Mouse (Mus musculus): ENCODE measurements around the gene Erich3.

Erich3 gene

DNA sequence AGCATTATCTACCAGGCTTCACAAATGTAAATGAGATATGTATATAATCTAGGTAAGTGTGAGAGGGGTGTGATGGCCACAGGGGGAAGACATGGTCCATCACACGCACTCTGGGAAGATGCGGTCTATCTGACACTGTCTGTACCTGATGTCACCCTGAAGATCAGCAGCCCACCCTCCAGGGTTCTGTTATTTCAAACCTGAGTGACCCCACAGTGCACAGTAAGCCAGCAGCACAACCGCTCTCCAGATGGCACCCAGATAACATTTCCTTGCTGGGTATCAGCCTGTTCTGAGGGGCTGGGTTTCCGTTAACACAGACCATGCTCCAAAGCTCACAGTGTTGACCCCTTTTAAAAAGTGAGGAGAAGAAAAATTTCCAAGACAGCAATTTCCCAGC is 102.7 kb downstream of the Erich3 start:
- no peak for DNase-seq (ENCODE audit: low read depth, low spot score)

DNA sequence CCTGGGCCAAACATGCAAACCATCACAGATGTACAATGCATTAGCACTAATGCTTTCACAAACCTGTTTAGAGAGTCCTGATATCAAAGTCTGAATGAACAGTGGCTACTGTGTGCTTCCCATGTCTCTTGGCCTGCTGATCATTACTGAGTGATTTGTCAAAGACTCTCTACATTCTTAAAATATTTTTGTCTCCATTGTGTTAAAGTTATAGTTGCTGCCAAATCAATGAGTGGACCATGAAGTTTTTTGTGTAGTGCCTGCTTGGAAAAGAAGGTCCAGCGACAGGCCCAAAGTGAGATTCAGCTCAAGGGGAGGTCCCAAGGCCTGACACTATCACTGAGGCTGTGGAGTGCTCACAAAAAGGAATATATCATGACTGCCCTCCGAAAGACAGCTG is 108.0 kb downstream of the Erich3 start:
- DNase-seq (ENCODE audit: low read depth, low spot score), result no peak

DNA sequence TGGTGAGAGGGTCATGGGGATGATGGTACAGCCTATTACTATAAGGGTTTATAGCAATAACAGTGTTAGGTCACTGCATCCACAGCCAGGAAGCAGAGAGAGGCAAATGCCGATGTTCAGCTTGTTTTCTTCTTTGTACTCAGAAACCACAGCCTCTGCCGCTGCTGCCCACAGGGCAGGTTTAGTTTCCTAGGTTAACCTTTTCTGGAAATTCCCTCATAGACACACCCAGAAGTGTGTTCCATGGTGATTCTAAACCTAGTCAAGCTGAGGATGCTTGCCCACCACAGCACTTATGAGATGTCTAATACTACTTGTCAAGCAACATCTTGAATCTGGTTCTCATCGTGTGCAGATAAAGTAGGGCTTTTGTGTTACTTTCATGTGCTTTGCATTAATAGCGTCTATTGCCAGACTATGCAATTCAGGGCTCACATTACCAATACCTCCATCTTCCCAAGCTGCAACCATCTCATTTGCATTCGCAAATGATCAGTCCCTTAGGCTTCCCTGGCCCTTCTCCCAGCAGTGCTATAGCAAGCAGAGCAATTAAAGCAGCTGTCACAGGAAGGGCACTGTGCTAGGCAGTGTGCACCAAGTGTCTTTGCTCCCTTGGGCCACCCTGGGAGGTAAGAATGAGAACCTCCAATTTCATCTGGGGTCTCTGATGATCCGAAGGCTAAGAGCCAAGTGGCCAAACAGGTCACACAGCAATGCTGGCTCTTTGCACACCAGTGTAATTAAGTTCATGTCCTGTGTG is 115.4 kb downstream of the Erich3 start:
- no peak for DNase-seq (ENCODE audit: low read depth, low spot score)

DNA sequence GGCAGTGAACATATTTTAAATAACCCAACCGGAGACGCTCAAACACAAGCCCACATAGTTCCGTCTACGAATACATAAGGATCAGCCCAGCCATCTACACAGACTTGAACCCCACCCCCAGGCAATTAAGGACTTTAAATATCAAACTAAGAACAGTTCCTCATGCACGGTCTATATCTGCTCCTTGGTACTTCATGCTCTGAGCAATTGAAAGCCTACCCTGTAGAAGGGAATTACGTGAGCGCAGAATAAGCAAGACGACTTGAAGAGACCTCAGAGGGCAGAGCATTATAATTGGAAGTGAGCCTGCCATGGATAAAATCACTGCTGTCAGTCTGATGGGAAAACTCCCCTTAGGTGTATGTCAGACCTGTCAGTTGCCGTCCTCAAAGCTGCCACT is 122.7 kb downstream of the Erich3 start:
- DNase-seq (ENCODE audit: low read depth, low spot score), result no peak

DNA sequence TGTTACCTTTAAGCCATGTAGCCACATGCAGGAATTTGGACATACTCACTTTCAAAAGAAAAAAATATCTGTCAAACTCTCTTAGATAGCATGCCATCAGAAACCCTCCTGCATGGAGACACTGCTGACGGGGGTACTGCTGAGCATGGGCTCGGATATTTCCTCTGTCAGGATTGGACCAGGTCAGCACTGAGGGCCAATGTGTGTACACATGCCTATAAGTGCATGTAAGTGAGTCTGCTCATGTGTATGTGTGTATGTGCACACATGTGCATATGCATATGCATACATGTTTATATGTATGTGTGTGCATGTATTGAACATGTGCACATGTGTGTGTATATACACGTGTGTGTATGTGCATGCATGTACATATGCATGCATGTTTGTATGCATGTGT is 124.0 kb downstream of the Erich3 start:
- DNase-seq (ENCODE audit: low read depth, low spot score), result no peak

DNA sequence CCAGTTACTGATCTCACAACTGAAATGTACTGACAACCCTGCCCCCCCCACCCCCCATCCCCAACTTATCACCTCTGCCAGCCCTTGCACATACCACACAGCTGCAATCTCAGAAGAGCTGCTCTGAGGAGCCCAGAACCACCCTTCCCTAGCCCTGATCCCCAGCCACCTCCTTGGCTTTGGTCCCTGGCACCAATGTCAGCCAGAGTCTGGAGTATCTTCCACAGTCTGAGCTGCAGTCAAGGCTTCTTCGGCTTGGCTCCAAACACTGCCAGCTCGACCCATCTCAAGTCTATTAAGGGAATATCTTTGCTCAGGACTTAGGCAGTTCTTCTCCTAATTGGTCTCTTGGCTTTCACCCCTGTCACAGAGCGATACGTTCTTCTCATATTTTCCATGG is 129.9 kb downstream of the Erich3 start:
- DNase-seq (ENCODE audit: low read depth, low spot score), result no peak

DNA sequence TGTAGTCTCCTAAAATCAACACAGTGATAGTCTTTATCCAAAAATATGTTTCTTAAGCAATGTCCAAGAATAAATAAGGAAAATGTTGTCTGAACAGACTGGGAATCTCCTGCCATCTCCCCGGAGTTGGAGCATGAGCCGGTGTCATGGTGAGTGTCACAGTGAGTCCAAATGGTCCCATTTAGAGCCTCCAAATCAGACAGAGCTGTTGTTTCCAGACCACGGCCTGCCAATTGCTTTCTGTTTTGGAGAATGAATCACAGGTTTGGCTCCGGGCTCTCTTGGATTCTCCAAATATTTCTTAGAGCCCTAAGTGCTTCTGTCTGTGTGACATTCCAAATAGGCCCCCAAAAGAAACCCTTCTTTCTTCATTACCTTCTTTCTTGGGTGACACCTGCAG is 135.1 kb downstream of the Erich3 start:
- no peak for DNase-seq (ENCODE audit: low read depth, low spot score)

DNA sequence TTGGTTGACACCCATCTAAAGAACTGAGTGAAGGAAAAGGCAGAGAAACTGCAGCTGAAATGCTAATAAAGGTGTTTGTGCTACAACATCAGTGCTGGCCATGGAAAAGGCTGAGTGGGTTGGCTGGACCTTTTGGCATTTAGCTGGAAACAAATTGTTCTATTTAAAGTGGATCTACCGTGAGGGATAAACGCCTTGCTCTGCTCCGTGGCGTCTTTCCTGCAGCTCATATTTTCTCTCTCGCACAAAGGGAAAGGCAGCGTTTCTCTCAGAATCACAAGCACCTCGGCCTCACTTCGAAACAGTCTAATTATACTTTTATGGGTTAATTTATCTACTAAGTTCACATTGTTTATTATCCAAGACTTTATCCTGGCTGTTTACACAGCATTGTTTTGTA is 136.8 kb downstream of the Erich3 start:
- DNase-seq (ENCODE audit: low read depth, low spot score), result no peak

DNA sequence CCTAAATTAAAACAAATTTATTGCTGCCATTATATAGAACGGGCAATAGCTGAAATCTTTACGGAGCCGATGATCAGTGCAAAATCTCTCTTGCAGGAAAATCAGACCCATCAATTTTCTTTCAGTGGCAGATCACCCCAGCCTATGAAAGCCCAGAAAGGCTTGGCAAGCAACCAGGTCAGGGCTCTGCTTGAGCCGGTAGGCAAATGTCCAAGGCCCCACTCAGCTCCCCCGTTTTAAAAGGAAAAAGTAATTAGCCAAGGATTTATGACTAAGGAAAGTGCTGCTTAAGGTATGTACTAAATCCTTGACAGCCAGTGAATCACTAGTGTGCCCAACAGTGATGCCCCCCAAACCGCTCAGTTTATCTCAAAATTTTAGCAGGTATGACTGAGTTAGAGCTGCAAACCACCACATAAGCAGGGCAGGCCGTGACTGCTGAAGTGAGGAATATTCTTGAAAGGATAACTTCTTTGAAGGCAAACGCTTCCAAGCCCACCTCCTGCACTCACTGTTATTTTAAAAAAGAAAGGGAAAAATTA is 137.3 kb downstream of the Erich3 start:
- DNase-seq (ENCODE audit: low read depth, low spot score), result no peak

DNA sequence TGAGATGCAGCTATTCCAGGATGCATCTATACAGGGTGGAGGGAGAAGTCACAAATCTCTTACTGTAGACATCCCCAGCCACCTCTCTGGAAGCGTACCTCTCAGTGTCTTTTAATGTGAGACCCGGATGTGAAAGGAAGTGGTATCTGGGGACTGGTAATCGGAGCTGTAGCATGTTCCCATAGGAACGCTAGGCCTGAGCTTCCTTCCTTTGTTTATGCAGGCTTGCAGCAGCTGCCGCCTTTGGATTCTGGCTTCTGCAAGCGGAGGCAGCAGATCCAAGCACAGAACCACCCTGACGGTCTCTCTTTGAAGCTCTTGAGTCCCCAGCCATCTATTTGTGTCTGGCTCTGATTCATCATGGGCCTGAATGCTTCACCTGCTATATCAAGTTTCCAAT is 143.0 kb downstream of the Erich3 start:
- no peak for DNase-seq (ENCODE audit: low read depth, low spot score)

DNA sequence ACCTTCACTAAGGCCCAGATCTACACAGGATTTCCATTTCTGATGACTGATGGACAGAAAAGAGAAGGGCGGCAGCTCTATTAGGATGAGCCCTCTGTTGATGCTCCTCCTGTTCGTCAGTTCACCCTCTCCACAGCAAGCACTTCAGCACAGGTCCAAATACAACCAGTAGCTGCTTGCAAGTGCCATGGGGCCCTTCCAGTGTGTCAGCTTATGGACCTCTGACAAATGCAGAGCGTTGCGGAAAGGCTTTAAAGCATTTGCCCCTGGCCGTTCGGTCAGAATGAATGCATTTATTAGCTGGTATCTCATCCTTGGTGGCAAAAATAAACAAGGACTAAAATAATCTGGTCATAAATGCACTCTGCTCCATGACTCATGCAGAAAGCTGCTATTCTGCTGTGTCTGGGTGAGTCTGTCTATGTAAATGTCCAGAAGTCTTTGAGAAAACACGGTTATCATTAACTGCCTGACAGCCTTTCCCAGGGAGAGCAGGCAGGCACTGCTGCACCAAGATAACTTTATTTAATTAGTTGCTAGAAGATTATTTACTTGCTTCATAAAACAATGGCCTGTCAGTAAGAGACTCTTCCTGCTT is 146.7 kb downstream of the Erich3 start:
- DNase-seq (ENCODE audit: low read depth, low spot score), result no peak

DNA sequence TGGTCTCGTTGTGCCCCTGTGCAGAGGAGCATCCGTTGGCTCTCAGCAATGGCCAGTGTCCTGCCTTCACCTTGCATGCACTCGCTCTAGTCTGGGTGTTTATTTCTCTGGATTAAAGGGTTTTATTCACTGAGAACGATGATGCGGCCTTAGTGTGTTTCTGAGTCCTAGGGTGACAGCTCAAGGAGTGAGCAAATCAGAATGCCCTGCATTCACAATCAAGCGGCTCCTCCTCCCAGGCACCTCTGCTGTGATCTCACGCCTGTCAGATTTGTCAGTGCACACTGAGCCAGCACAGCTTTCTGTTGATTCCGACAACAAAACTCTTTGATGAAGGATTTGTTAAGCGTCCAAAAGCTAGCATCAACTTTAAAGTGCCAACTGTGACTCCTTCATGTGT is 147.6 kb downstream of the Erich3 start:
- no peak for DNase-seq (ENCODE audit: low read depth, low spot score)

DNA sequence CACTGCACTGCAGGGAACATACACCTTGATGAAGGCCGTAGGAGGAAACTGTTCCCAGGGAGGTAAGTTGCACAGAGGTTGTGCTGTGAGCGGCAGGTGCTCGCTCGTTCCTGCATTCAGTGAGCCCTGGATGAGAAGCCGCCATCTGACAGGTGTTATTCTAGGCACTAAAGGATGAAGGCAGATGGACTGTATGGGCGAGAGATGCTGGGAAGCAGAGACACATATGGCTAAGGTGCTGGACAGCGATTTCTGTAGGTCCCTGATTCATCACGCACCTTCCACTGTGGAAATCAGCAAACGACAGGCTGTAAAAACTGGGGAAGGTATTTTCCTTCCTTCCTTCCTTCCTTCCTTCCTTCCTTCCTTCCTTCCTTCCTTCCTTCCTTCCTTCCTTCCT is 148.2 kb downstream of the Erich3 start:
- DNase-seq (ENCODE audit: low read depth, low spot score), result no peak

DNA sequence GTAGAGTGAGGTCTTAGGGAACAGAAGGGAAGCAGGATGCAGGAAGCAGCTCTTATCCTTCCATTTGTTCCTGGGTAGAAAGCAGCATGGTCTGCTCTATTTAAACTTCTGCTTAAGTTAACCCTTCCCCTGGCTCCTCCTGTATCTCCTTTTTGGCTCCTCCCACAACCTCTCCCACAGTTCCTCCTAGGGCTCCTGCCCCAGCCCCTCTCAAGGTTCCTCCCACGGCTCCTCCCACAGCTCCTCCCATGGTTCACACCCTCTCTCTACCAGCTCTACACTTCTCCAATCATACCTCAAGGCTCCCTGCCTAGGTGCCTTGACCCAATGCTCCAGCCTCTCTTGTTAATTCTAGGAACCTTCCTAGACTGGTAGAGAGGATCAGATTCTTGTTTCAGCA is 149.2 kb downstream of the Erich3 start:
- no peak for DNase-seq (ENCODE audit: low read depth, low spot score)

DNA sequence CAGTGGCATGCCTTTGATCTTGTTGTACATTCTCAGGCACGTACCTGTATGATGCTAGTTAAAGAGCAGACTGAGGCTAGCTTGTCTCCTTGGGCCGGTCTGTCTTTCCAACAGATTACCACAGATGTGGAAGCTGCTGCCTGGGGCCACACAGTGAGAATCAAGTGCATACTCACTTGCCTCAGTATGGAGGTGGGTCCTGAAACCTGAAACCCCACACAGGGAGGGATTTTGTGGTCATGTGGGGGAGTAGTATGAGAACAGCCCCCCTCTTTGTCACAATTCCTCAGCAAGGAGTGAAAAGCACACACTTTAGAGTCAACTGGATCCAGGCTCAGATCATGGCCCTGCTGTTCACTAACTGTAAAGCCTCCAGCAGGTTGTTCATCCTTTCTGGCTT is 151.9 kb downstream of the Erich3 start:
- no peak for DNase-seq (ENCODE audit: low read depth, low spot score)

DNA sequence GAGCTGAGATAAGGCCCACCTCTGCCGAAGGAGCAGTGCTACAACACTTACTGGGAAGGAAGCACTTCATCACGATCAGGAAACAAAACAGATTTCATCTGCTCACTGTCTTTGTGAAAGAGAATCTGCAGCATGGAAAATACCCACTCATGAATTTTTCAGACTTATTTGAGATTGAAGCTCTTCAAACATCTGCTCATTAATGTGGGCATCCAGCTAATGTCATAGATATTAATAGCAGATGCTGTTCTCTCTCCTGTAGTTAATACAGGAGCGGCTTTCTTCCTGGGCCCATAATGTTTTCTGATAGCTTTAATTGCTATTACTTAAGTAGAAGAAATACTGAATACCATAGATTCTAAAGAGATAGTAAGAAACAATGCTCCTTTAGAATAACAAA is 152.6 kb downstream of the Erich3 start:
- no peak for DNase-seq (ENCODE audit: low read depth, low spot score)

DNA sequence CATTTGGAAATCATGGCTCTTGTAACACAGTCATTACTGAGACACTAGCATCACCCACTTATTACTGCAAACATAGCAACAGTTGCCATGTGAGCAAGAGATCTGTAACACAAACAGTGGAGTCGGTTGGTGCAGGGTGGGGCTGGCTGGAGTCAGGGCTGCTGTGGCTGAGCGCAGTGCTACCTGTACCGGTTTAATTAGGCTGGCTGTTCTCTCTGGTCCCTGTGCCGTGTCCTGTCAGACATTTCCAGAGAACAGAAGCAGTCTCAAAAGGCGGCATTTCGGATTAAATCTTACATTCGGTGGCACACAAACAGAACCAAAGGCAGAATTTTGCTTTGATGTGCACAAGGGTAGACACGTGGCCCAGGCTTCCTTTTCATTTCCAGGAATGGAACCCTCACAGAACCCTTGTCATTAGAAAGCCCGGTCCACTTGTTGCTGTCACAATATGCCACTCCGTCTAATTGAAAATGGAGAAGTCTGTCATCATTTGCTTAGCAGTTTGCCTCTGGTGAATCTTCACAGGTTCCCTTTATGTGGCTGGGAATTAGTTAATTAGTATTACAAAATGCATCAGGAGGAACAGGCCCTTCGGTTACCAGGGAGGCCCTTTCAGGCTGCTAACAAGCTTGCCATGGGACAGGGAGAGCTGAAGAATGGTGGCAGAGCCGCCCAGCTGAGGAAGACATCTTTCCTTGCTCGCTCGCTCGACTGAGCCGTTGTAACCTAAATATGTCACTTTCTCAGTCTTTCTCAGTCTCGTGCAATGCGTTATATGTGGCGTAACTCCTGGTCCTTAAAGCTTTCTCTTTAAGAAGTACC is 153.4 kb downstream of the Erich3 start:
- no peak for DNase-seq (ENCODE audit: low read depth, low spot score)
